Mouse (Mus musculus) liver, embryonic 18 days (tissue): ENCODE results near the gene Prdx5. TPM values are rescaled to one million over a fixed set of nuclear protein-coding genes. Genes with fewer than 3 reads are reported as not detected.

Experiments used
- polyA plus RNA-seq: library from polyadenylated mRNA; depleted of rRNA; stranded (reverse); fragments of >200 nt; gene quantifications from 2 replicates; pipeline ENCODE4 v1.2.3, GENCODE M21; 2012; rRNA removed

Prdx5 gene
- 267 and 283 TPM in 2 replicates for polyA plus RNA-seq

GRCm38 (mm10) chr19:6909507-6910289 is at the start of gene Prdx5, which contains the start of gene Trmt112:
Prdx5 (minus strand) TSS chr19:6910106.
Trmt112 (plus strand) TSS chr19:6909698.

DNA sequence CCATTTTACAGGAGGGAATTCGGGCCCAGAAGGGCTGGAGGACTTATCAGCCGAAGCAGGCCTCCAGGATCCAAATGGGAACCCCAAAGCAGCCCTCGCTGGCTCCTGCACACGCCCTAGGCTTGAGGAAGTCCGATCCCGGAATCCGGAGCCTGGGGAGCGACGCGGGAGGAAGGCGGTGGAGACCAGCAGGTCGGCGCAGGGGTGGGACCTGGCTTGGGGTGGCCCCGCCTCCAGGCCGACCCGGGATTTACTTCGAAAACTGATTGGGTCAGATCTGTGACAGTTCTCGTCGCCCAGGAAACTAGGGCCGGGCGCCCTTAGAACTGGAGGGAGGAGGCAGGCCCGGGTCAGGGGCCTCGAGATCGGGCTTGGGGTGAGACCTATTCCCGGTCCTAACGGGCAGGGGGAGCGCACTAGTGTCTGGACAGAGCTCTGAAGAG is 32.4 kb upstream of the Prdx5 start, which contains the start of gene Gpr137:
TSS of gene Gpr137 (minus strand) at position 232 of the 443 bp plus-strand sequence.

DNA sequence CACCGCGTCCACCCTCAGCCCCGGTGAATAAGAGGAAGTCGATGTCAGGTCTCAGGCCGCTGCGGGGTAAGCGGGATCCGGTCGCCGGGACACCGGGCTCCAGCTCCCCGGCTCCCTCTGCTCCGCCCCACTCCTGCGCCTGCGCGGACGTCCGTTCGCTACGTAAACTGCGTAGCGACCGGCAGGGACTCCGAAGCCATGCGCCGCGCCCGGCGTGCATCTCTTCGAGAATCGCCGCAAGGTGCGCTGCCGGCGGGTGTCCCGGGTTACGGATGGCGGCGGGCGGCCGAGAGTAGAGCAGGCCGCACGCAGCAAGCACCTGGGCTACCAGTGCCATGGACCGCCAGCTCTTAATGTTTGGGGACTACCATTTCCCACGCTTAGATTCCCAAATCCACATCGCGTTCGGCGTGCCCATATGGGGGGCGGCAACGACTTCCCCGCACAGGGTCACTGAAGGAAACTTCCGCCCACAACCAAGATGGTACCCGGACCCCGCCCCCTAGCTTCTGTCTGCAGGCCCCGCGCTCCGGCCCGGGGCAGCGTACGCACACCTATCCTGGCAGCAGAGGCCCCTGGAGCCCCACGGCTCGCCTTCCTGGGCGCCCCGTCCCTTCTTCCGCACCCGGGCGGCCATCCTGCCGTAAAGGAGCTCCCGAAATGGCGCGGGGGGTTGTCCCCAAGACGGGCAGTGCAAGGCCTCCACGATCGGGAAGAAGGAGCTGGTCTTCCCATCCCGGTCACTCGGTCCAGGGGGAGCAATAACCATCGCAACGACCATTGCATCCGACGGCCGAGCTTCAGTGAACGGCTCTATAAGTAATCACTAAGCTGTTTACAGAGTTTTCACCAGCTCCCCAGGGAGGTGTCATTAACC is 31.7 kb upstream of the Prdx5 start, which contains the start of gene Bad:
TSS of gene Bad (plus strand) at position 490 of the 877 bp plus-strand sequence.

GRCm38 (mm10) chr19:6934195-6934977 is 24.5 kb upstream of the Prdx5 start, which contains the start of gene Kcnk4:
Kcnk4 (minus strand) TSS chr19:6934515.

DNA sequence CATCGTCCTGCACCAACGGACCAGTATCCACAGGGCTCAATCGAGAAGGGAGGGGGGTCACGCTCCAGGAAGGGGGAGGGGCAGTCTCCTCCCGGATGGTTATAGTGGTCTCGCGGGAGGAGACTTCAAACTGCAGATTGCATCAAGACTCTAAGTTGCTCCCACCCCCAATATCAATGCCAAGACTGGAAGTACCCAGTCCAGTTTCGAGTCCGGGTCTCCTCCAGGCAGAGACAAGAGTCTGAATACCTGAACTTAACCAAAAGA is 15.3 kb upstream of the Prdx5 start, which contains the start of gene Catsperz:
TSS of gene Catsperz (minus strand) at position 74 of the 267 bp plus-strand sequence.

DNA sequence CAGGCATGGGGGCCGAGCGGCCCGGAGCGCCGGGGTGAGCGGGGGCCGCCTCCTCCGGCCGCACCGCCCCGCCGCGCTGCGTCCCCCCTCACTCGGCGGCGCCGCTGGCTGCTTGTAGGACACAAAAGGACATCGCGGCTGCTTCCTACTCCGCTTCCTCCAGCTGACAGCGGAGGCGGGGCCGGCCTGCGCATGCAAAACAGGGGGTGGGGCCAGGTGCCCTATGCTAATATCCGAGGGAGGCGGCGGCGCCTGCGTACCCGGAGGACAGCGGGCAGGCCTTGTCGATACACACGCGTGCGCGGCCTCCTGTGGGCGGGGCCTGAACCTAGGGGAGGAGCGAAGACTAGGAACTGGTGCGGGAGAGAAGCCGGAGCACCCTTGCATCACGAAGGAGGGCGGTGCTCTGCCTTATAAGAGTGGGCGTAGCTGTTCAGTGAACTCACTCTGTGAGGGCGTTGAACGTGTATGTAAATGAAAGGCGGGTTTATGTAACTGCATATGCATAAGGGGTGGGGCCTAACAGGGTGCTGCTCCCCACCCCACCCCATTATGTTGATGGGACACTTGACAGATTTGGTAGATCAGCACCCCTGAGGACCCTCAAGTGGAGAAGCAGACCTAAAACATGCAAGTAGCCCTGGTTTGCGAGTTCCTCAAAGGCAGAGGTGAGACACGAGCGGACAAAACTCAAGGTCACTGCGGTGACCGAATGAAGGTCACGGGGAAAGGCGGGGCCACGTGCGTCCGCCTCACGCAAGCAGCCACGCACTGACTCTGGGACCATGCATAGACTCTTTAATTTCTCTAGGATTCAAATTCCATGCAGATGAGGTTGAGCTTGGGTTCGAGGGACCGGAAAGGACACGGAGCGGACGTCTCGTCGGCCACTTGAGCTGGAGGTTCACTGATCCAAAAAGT is 12.0 kb upstream of the Prdx5 start, which contains the start of gene Esrra:
TSS of gene Esrra (minus strand) at position 167 of the 921 bp plus-strand sequence.

GRCm38 (mm10) chr19:6858031-6858430 is 51.9 kb downstream of the Prdx5 start, which contains the start of gene Ccdc88b:
Ccdc88b (minus strand) TSS chr19:6858211.

Other genes with a start within 250 kb of the Prdx5 start
- gene Rps6ka4, start 69.5 kb downstream of the Prdx5 start, polyA plus RNA-seq = 3.1 and 3.5 TPM in 2 replicates
- gene Ccdc88b, start 51.9 kb downstream of the Prdx5 start, polyA plus RNA-seq = 6.4 and 6.7 TPM in 2 replicates
- 55.7 and 59.3 TPM in 2 replicates for gene Trmt112, start 408 bp downstream of the Prdx5 start, polyA plus RNA-seq
- gene Esrra, start 11.7 kb upstream of the Prdx5 start, polyA plus RNA-seq = 10.1 and 12.5 TPM in 2 replicates
- gene Catsperz, start 15.3 kb upstream of the Prdx5 start, polyA plus RNA-seq = 0.08 and 0.10 TPM in 2 replicates
- 0.03 TPM in 1 of 2 replicates, not detected in the other for gene Kcnk4, start 24.4 kb upstream of the Prdx5 start, polyA plus RNA-seq
- gene Bad, start 31.8 kb upstream of the Prdx5 start, polyA plus RNA-seq = 22.7 and 23.0 TPM in 2 replicates
- 11.6 and 11.9 TPM in 2 replicates for gene Gpr137, start 32.4 kb upstream of the Prdx5 start, polyA plus RNA-seq
- 40.3 and 42.2 TPM in 2 replicates for gene Ppp1r14b, start 64.9 kb upstream of the Prdx5 start, polyA plus RNA-seq
- gene Plcb3, start 66.4 kb upstream of the Prdx5 start, polyA plus RNA-seq = 9.5 and 12.1 TPM in 2 replicates
- 61.8 and 67.5 TPM in 2 replicates for gene Fkbp2, start 70.4 kb upstream of the Prdx5 start, polyA plus RNA-seq
- 8.7 and 9.8 TPM in 2 replicates for gene Vegfb, start 77.5 kb upstream of the Prdx5 start, polyA plus RNA-seq
- 10.4 and 11.7 TPM in 2 replicates for gene Dnajc4, start 82.5 kb upstream of the Prdx5 start, polyA plus RNA-seq
- 9.5 TPM in 2 replicates for gene Nudt22, start 86.0 kb upstream of the Prdx5 start, polyA plus RNA-seq
- 3.1 and 3.2 TPM in 2 replicates for gene Trpt1, start 86.0 kb upstream of the Prdx5 start, polyA plus RNA-seq
- gene Fermt3, start 109.4 kb upstream of the Prdx5 start, polyA plus RNA-seq = 47.6 and 60.3 TPM in 2 replicates
- gene Stip1, start 129.9 kb upstream of the Prdx5 start, polyA plus RNA-seq = 57.8 and 59.8 TPM in 2 replicates
- gene Macrod1, start 146.7 kb upstream of the Prdx5 start, polyA plus RNA-seq = 10.4 and 11.4 TPM in 2 replicates
- gene Flrt1, start 195.6 kb upstream of the Prdx5 start, polyA plus RNA-seq = 0.02 and 0.04 TPM in 2 replicates